Mouse (Mus musculus) C2C12 (cell line): ENCODE results near the gene Gale. TPM values are rescaled to one million over a fixed set of nuclear protein-coding genes. Genes with fewer than 3 reads are reported as not detected.

Experiments used
- H3K27me3 ChIP-seq: one replicate; pipeline ENCODE4 v1.6.1; 2011; ENCODE audit not compliant: control insufficient read depth, insufficient read depth, insufficient read length
- H3K36me3 ChIP-seq: one replicate; pipeline ENCODE4 v1.6.1; 2011; ENCODE audit not compliant: control insufficient read depth, insufficient read depth
- H3K4me3 ChIP-seq: one replicate; pipeline ENCODE4 v1.5.1; 2011; ENCODE audit warnings: mild to moderate bottlenecking, control low read depth; ENCODE audit not compliant: poor library complexity, insufficient read depth, severe bottlenecking
- H3K79me2 ChIP-seq: one replicate; pipeline ENCODE4 v1.6.1; 2011; ENCODE audit not compliant: control insufficient read depth, insufficient read depth
- H3K79me3 ChIP-seq: one replicate; pipeline ENCODE4 v1.6.1; 2011; ENCODE audit warnings: low read depth, control low read depth
- H3ac ChIP-seq: one replicate; pipeline ENCODE3; 2011; ENCODE audit warnings: low read depth; ENCODE audit not compliant: control insufficient read depth, insufficient read length
- CEBPB ChIP-seq: IDR thresholded peaks from one replicate; pipeline ENCODE4 v1.6.1; 2011; ENCODE audit warnings: low read depth, mild to moderate bottlenecking, control low read depth, moderate library complexity
- CTCF ChIP-seq: IDR thresholded peaks from one replicate; pipeline ENCODE4 v1.5.1; 2011; ENCODE audit not compliant: control insufficient read depth, insufficient read depth, insufficient read length
- FOSL1 ChIP-seq: IDR thresholded peaks from one replicate; pipeline ENCODE4 v1.8.0; 2011; ENCODE audit warnings: mild to moderate bottlenecking, low read length; ENCODE audit not compliant: poor library complexity, insufficient read depth, severe bottlenecking
- MAX ChIP-seq: IDR thresholded peaks from one replicate; pipeline ENCODE4 v1.6.1; 2011; ENCODE audit warnings: mild to moderate bottlenecking, control low read depth
- MYOD1 ChIP-seq: IDR thresholded peaks from one replicate; pipeline ENCODE4 v1.6.1; 2011; ENCODE audit warnings: low read depth; ENCODE audit not compliant: control insufficient read depth, insufficient read length
- MYOG ChIP-seq: IDR thresholded peaks from one replicate; pipeline ENCODE4 v1.6.1; 2011; ENCODE audit not compliant: control insufficient read depth, insufficient read length; ENCODE audit errors: extremely low read depth
- USF1 ChIP-seq: IDR thresholded peaks from one replicate; pipeline ENCODE4 v1.6.1; 2011; ENCODE audit warnings: low read depth, mild to moderate bottlenecking, control low read depth, moderate library complexity
- polyA plus RNA-seq: library from polyadenylated mRNA; unstranded; fragments of >200 nt; fragmentation: generic; extraction: Trizol; gene quantifications from one replicate; pipeline ENCODE4 v1.2.1, GENCODE M21; 2012; ENCODE audit warnings: missing spikeins

Gene Gale
- polyA plus RNA-seq, 1 experiment = 50.7 TPM

- Histone ChIP-seq H3K79me2 (peaks cover 8% of the 10 kb centered on the region), H3K27me3 (no peaks in the 10 kb centered on the region), H3ac (no peak overlapping the region), H3K4me3 (no peak overlapping the region), H3K36me3 (no peaks in the 10 kb centered on the region), H3K79me3 (peaks cover 1% of the 10 kb centered on the region)
- TF ChIP-seq MAX (no peak), FOSL1 (no peak), CEBPB (no peak), USF1 (no peak), MYOD1 (no peak), MYOG (no peak), CTCF (no peak)
Measured at GRCm38 (mm10) chr4:135942193-135942592, 21.3 kb upstream of the Gale start.

- Histone ChIP-seq H3K79me3 (peaks cover 1% of the 10 kb centered on the region), H3ac (no peak overlapping the region), H3K36me3 (no peaks in the 10 kb centered on the region), H3K79me2 (peaks cover 16% of the 10 kb centered on the region), H3K27me3 (no peaks in the 10 kb centered on the region), H3K4me3 (no peak overlapping the region)
- TF ChIP-seq CEBPB = no peak
- TF ChIP-seq MAX = no peak
- no peak for TF ChIP-seq USF1
- no peak for TF ChIP-seq MYOD1
- TF ChIP-seq MYOG = no peak
- TF ChIP-seq FOSL1 = no peak
- TF ChIP-seq CTCF = no peak
Measured at GRCm38 (mm10) chr4:135943389-135943788, 20.1 kb upstream of the Gale start.

GRCm38 (mm10) chr4:135945706-135946105 lies 17.8 kb upstream of the Gale start:
- H3K27me3 ChIP-seq = no peaks in the 10 kb centered on the region
- H3K36me3 ChIP-seq = no peaks in the 10 kb centered on the region
- no peak overlapping the region for H3K4me3 ChIP-seq
- TF ChIP-seq FOSL1 = no peak
- no peak for TF ChIP-seq USF1
- TF ChIP-seq CEBPB = no peak
- no peak overlapping the region for H3ac ChIP-seq
- peaks cover 16% of the 10 kb centered on the region for H3K79me2 ChIP-seq
- H3K79me3 ChIP-seq = peaks cover 1% of the 10 kb centered on the region

- Histone ChIP-seq H3ac (peak within 1 kb of the TSS; percentile 70), H3K4me3 (peak within 1 kb of the TSS; percentile 71), H3K79me2 (peaks cover 16% of the 10 kb centered on the region), H3K79me3 (peaks cover 1% of the 10 kb centered on the region), H3K36me3 (no peaks in the 10 kb centered on the region), H3K27me3 (no peaks in the 10 kb centered on the region)
- TF ChIP-seq USF1 (peak; percentile 97), CTCF (no peak), FOSL1 (no peak), MAX (no peak), MYOD1 (no peak), CEBPB (no peak), MYOG (no peak)
Measured at GRCm38 (mm10) chr4:135946278-135946658, 17.3 kb upstream of the Gale start, which contains the start of gene Hmgcl. Gene Hmgcl (plus strand): TSS chr4:135946448.

GRCm38 (mm10) chr4:135946659-135947301 lies 16.7 kb upstream of the Gale start:
- Histone ChIP-seq H3K79me3 (peaks cover 1% of the 10 kb centered on the region), H3K27me3 (no peaks in the 10 kb centered on the region), H3ac (peak overlapping the region; percentile 70), H3K79me2 (peaks cover 16% of the 10 kb centered on the region), H3K4me3 (peak overlapping the region; percentile 71), H3K36me3 (no peaks in the 10 kb centered on the region)
- no peak for TF ChIP-seq MAX
- no peak for TF ChIP-seq CEBPB
- TF ChIP-seq USF1 = no peak
- TF ChIP-seq CTCF = no peak
- TF ChIP-seq MYOG = no peak
- TF ChIP-seq MYOD1 = no peak
- no peak for TF ChIP-seq FOSL1

GRCm38 (mm10) chr4:135948142-135948541 lies 15.4 kb upstream of the Gale start:
- H3K27me3 ChIP-seq = no peaks in the 10 kb centered on the region
- H3K4me3 ChIP-seq = no peak overlapping the region
- H3K79me2 ChIP-seq = peaks cover 16% of the 10 kb centered on the region
- H3K79me3 ChIP-seq = peaks cover 1% of the 10 kb centered on the region
- no peaks in the 10 kb centered on the region for H3K36me3 ChIP-seq
- H3ac ChIP-seq = no peak overlapping the region
- TF ChIP-seq USF1 (no peak), MYOG (no peak), MAX (no peak), MYOD1 (no peak), CEBPB (no peak), FOSL1 (no peak), CTCF (no peak)
